Mouse (Mus musculus) Patski (cell line): Measurements from ENCODE around the gene Nsa2. TPM values are rescaled to one million over a fixed set of nuclear protein-coding genes. Genes with fewer than 3 reads are reported as not detected.
A peak's percentile ranks its signal among the peaks of the same experiment; 100 is the strongest.
"Not testable (repeated sequence)": the region's sequence is repeated elsewhere in the genome, so short reads cannot be mapped to it uniquely, and the experiment has no call there.

ENCODE experiments used
- ATAC-seq: fragments of 100-300 bp; one replicate; pipeline ENCODE4 v1.8.0; 2021
- CTCF ChIA-PET: fragments of 350-600 bp; sonication (Branson Sonifier 250); formaldehyde crosslinking; loops from one replicate; lab custom pipeline; 2022; ENCODE audit warnings: inconsistent platforms; lab: Charles Lee
- POLR2A ChIA-PET: fragments of 350-600 bp; sonication (Branson Sonifier 250); formaldehyde crosslinking; loops from one replicate; lab custom pipeline; 2022; ENCODE audit warnings: antibody characterized with exemption, inconsistent platforms; lab: Charles Lee
- DNase-seq: peaks from one replicate; pipeline ENCODE4 v3.0.0-alpha.2; 2011; ENCODE audit warnings: low read depth, low spot score
- H3K27me3 ChIP-seq: fragments of 371-371 bp; one replicate; pipeline ENCODE4 v1.5.1; 2021
- CTCF ChIP-seq: fragments of 100-300 bp; IDR thresholded peaks from one replicate; pipeline ENCODE4 v1.5.1; 2021
- in situ Hi-C: fragments of 300-500 bp; cut with MboI; formaldehyde crosslinking; loops from 3 replicates; pipeline ENCODE4 v1.11.1; 2018; ENCODE audit warnings: low pct_unique_long_range_greater_than_20kb, mixed read lengths
- polyA plus RNA-seq: library from polyadenylated mRNA; unstranded; gene quantifications from one replicate; pipeline ENCODE4 v1.2.3, GENCODE M21; 2021

Gene Nsa2
- polyA plus RNA-seq, 1 experiment from 2014 or later: 99.9 TPM

GRCm38 (mm10) chr13:97142321-97142720 is 4.6 kb upstream of the Nsa2 start:
- CTCF ChIA-PET: no interaction called here

GRCm38 (mm10) chr13:97138404-97138931 is 731 bp upstream of the Nsa2 start:
- H3K27me3 ChIP-seq, ATAC-seq, in situ Hi-C loops, DNase-seq: not testable (repeated sequence)
- ChIA-PET CTCF (interaction anchor here (1.2 to 1.4 kb wide), 2 partner anchors 11 to 15 kb away, joined by 3 read pairs; no protein-coding TSS in a partner anchor), POLR2A (interaction anchor here (0.7 kb wide), 2 partner anchors 38 to 352 kb away, joined by 5 read pairs; no protein-coding TSS in a partner anchor)
- TF ChIP-seq CTCF: peak; percentile 17

More at GRCm38 (mm10) chr13:97142321-97142720, 4.6 kb upstream of the Nsa2 start:
- in situ Hi-C loops: no loop called here
- DNase-seq (no peak), ATAC-seq (no peak)
- POLR2A ChIA-PET: no interaction called here
- H3K27me3 ChIP-seq: no peaks in the 10 kb centered on the region
- no peak for TF ChIP-seq CTCF

GRCm38 (mm10) chr13:97130413-97130812 is 7.3 kb downstream of the Nsa2 start:
- in situ Hi-C loops, ATAC-seq, CTCF ChIA-PET, POLR2A ChIA-PET, DNase-seq, H3K27me3 ChIP-seq: not testable (repeated sequence)

- DNase-seq, POLR2A ChIA-PET, in situ Hi-C loops, ATAC-seq, H3K27me3 ChIP-seq, CTCF ChIA-PET: not testable (repeated sequence)
These were observed 8.1 kb downstream of the Nsa2 start for GRCm38 (mm10) chr13:97129654-97130053.

GRCm38 (mm10) chr13:97121341-97121740 is 16.4 kb downstream of the Nsa2 start:
- ChIA-PET POLR2A (no interaction called here), CTCF (no interaction called here)
- no peak for DNase-seq
- no peak for TF ChIP-seq CTCF
- H3K27me3 ChIP-seq: peaks cover 49% of the 10 kb centered on the region
- ATAC-seq: no peak
- in situ Hi-C loops: no loop called here

- TF ChIP-seq CTCF: no peak
- H3K27me3 ChIP-seq: peaks cover 40% of the 10 kb centered on the region
- DNase-seq (no peak), ATAC-seq (no peak)
- ChIA-PET POLR2A (no interaction called here), CTCF (no interaction called here)
- in situ Hi-C loops: no loop called here
These were observed 28.7 kb downstream of the Nsa2 start for GRCm38 (mm10) chr13:97109046-97109445.

GRCm38 (mm10) chr13:97107721-97108120 is 30.0 kb downstream of the Nsa2 start:
- in situ Hi-C loops, ATAC-seq, POLR2A ChIA-PET, DNase-seq, CTCF ChIA-PET: not testable (repeated sequence)
- peaks cover 40% of the 10 kb centered on the region for H3K27me3 ChIP-seq

- ChIA-PET CTCF (interaction anchor here (1.0 to 1.2 kb wide), 3 partner anchors 9 to 12 kb away, joined by 3 read pairs; no protein-coding TSS in a partner anchor), POLR2A (no interaction called here)
- no peak for TF ChIP-seq CTCF
- in situ Hi-C loops: no loop called here
- H3K27me3 ChIP-seq: peaks cover 31% of the 10 kb centered on the region
- DNase-seq: no peak
- ATAC-seq: no peak
These were observed 32.7 kb downstream of the Nsa2 start for GRCm38 (mm10) chr13:97104996-97105395.

GRCm38 (mm10) chr13:97099187-97099852 is 38.4 kb downstream of the Nsa2 start, which contains the start of gene Gm6169:
Gene Gm6169 (minus strand): TSS chr13:97099237.
- ChIA-PET CTCF (no interaction called here), POLR2A (no interaction called here)
- TF ChIP-seq CTCF: peak; percentile 54
- H3K27me3 ChIP-seq: peaks cover 12% of the 10 kb centered on the region
- ATAC-seq (no peak), DNase-seq (no peak)
- in situ Hi-C loops: no loop called here

GRCm38 (mm10) chr13:97095726-97096125 is 42.0 kb downstream of the Nsa2 start:
- no peak for ATAC-seq
- POLR2A ChIA-PET: no interaction called here
- no peak for DNase-seq
- TF ChIP-seq CTCF: no peak
- CTCF ChIA-PET: interaction anchor here (1.1 kb wide), 1 partner anchor 9 kb away, joined by 3 read pairs; no protein-coding TSS in a partner anchor
- peaks cover 26% of the 10 kb centered on the region for H3K27me3 ChIP-seq
- in situ Hi-C loops: no loop called here

- in situ Hi-C loops: no loop called here
- POLR2A ChIA-PET: no interaction called here
- DNase-seq: no peak
- CTCF ChIA-PET: no interaction called here
- H3K27me3 ChIP-seq: peaks cover 8% of the 10 kb centered on the region
- no peak for TF ChIP-seq CTCF
- no peak for ATAC-seq
These were observed 49.6 kb downstream of the Nsa2 start for GRCm38 (mm10) chr13:97088183-97088582.
